In genomic region chr12:59382812-59383211, GRCm38 (mm10) we compare ENCODE assay signal across 8 mouse cellular contexts.
DNase-seq lines count a peak whose midpoint lies in the region; ATAC-seq and TF ChIP-seq lines count a peak whose summit lies in the region.

No protein-coding gene starts in this region.

- no peak overlapping the region for H3K27ac ChIP-seq in heart, postnatal 0 days (ENCODE audit: low read depth)
- H3K27ac ChIP-seq in heart, embryonic 11.5 days (ENCODE audit: low read depth, low read length), result no peak overlapping the region
- no peak overlapping the region for H3K27ac ChIP-seq in forebrain, embryonic 16.5 days (ENCODE audit: low read length)
- no peak overlapping the region for H3K27ac ChIP-seq in midbrain, embryonic 13.5 days

- no peaks in the 10 kb centered on the region for H3K36me3 ChIP-seq in heart, postnatal 0 days (replicated peaks; ENCODE audit: control insufficient read depth, insufficient read depth, low read length)
- no peaks in the 10 kb centered on the region for H3K36me3 ChIP-seq in heart, embryonic 11.5 days (ENCODE audit: control insufficient read depth, insufficient read depth, low read length)
- H3K36me3 ChIP-seq in E14TG2a.4 (ENCODE audit: insufficient read depth, low read length), result no peaks in the 10 kb centered on the region
- no peaks in the 10 kb centered on the region for H3K36me3 ChIP-seq in forebrain, embryonic 16.5 days (ENCODE audit: control insufficient read depth, insufficient read depth)
- H3K36me3 ChIP-seq in midbrain, embryonic 13.5 days, result no peaks in the 10 kb centered on the region

- no peak overlapping the region for H3K4me2 ChIP-seq in heart, postnatal 0 days (ENCODE audit: low read depth, low read length)
- no peak overlapping the region for H3K4me2 ChIP-seq in heart, embryonic 11.5 days
- no peak overlapping the region for H3K4me2 ChIP-seq in forebrain, embryonic 16.5 days (ENCODE audit: low read length)
- H3K4me2 ChIP-seq in midbrain, embryonic 13.5 days (replicated peaks), result no peak overlapping the region

- H3K27me3 ChIP-seq in heart, postnatal 0 days (ENCODE audit: control insufficient read depth, insufficient read depth, low read length), result no peaks in the 10 kb centered on the region
- no peaks in the 10 kb centered on the region for H3K27me3 ChIP-seq in heart, embryonic 11.5 days (ENCODE audit: control insufficient read depth, insufficient read depth, low read length)
- H3K27me3 ChIP-seq in E14TG2a.4 (ENCODE audit: insufficient read depth, low read length), result no peaks in the 10 kb centered on the region
- H3K27me3 ChIP-seq in forebrain, embryonic 16.5 days (replicated peaks; ENCODE audit: control insufficient read depth, insufficient read depth, low read length), result no peaks in the 10 kb centered on the region
- H3K27me3 ChIP-seq in midbrain, embryonic 13.5 days, result no peaks in the 10 kb centered on the region

- no peak for ATAC-seq in heart, postnatal 0 days (ENCODE audit: insufficient read depth, low read depth)
- ATAC-seq in heart, embryonic 11.5 days (replicated peaks; ENCODE audit: insufficient number of reproducible peaks, low FRiP score, low TSS enrichment), result no peak
- ATAC-seq in forebrain, embryonic 16.5 days, result peak; percentile 75
- peak; percentile 45; the same call in 1 of the 2 replicates for ATAC-seq in midbrain, embryonic 13.5 days
- no peak for ATAC-seq in erythroid progenitor cell, adult 5-6 weeks (replicated peaks; ENCODE audit: low FRiP score, poor library complexity, severe bottlenecking)

- no peaks in the 10 kb centered on the region for H3K4me1 ChIP-seq in heart, postnatal 0 days (ENCODE audit: control insufficient read depth, insufficient read depth)
- no peaks in the 10 kb centered on the region for H3K4me1 ChIP-seq in heart, embryonic 11.5 days (ENCODE audit: control insufficient read depth, insufficient read depth, low read length)
- H3K4me1 ChIP-seq in E14TG2a.4 (replicated peaks; ENCODE audit: low read depth, low read length), result no peaks in the 10 kb centered on the region
- no peaks in the 10 kb centered on the region for H3K4me1 ChIP-seq in forebrain, embryonic 16.5 days (replicated peaks; ENCODE audit: control insufficient read depth, insufficient read depth, low read length)
- no peaks in the 10 kb centered on the region for H3K4me1 ChIP-seq in midbrain, embryonic 13.5 days (replicated peaks)

- peak; percentile 59 for TF ChIP-seq CTCF in heart, postnatal 0 days (IDR thresholded peaks at IDR 0.05; ENCODE audit: low read depth)
- peak; percentile 57 for TF ChIP-seq CTCF in E14TG2a.4 (conservative IDR thresholded peaks at IDR 0.05; ENCODE audit: low read length)

- WGBS in heart, postnatal 0 days, result 26% methylated on average over 3 of the region's 3 CpGs
- WGBS in heart, embryonic 11.5 days (ENCODE audit: insufficient replicate concordance), result 28% methylated on average over 3 of the region's 3 CpGs
- 28% methylated on average over 3 of the region's 3 CpGs for WGBS in forebrain, embryonic 16.5 days
- WGBS in midbrain, embryonic 13.5 days, result 28% methylated on average over 3 of the region's 3 CpGs

- no peak for TF ChIP-seq EP300 in heart, postnatal 0 days (IDR thresholded peaks at IDR 0.05; ENCODE audit: low read depth)

- H3K4me3 ChIP-seq in heart, postnatal 0 days (ENCODE audit: low read depth, low read length), result no peak overlapping the region
- H3K4me3 ChIP-seq in heart, embryonic 11.5 days (ENCODE audit: low read depth, low read length), result no peak overlapping the region
- no peak overlapping the region for H3K4me3 ChIP-seq in E14TG2a.4 (replicated peaks; ENCODE audit: low read length)
- H3K4me3 ChIP-seq in forebrain, embryonic 16.5 days (replicated peaks; ENCODE audit: low read length), result no peak overlapping the region
- H3K4me3 ChIP-seq in midbrain, embryonic 13.5 days (replicated peaks), result no peak overlapping the region

- no peaks in the 10 kb centered on the region for H3K9me3 ChIP-seq in heart, postnatal 0 days (replicated peaks; ENCODE audit: control insufficient read depth, low read length)
- H3K9me3 ChIP-seq in heart, embryonic 11.5 days (replicated peaks; ENCODE audit: control insufficient read depth, low read length), result no peaks in the 10 kb centered on the region
- peaks cover 14% of the 10 kb centered on the region for H3K9me3 ChIP-seq in E14TG2a.4 (ENCODE audit: low read length)
- H3K9me3 ChIP-seq in forebrain, embryonic 16.5 days (ENCODE audit: control insufficient read depth, low read length), result no peaks in the 10 kb centered on the region
- H3K9me3 ChIP-seq in midbrain, embryonic 13.5 days, result no peaks in the 10 kb centered on the region

- no peak overlapping the region for H3K9ac ChIP-seq in heart, postnatal 0 days (replicated peaks; ENCODE audit: low read depth, low read length)
- no peak overlapping the region for H3K9ac ChIP-seq in heart, embryonic 11.5 days (ENCODE audit: low read depth, low read length)
- no peak overlapping the region for H3K9ac ChIP-seq in forebrain, embryonic 16.5 days (replicated peaks; ENCODE audit: low read depth, low read length)
- no peak overlapping the region for H3K9ac ChIP-seq in midbrain, embryonic 13.5 days (replicated peaks)

- DNase-seq in heart, postnatal 0 days (ENCODE audit: low spot score), result peak; percentile 34
- peak; percentile 14 for DNase-seq in c-Kit-positive CD71-positive TER-119-negative erythroid progenitor cells, embryonic 14.5 days (ENCODE audit: low read depth)
- peak; percentile 34 to 82 for DNase-seq in layer of hippocampus, postnatal 25 days (ENCODE audit: extremely low spot score in 1 of 2, low spot score in 1 of 2)

Comparison
In these comparisons a context has a peak if more than half of its experiments do, and no peak if none do; other contexts are left out.
1. ATAC-seq: peak in forebrain, embryonic 16.5 days (single experiment) and midbrain, embryonic 13.5 days (single experiment); none in heart, postnatal 0 days (single experiment), heart, embryonic 11.5 days (single experiment) and erythroid progenitor cell, adult 5-6 weeks (single experiment).
2. Peak in every context shown above with its lines, with median percentiles within 50 percentile points of each other: DNase-seq.